Mouse (Mus musculus) embryo, embryonic 11.5 days (tissue): ENCODE results near the gene Tas2r114.

Source experiments
- DNase-seq: peaks from one replicate; pipeline ENCODE4 v3.0.0-alpha.2; 2012; ENCODE audit warnings: low read depth, low spot score

Gene Tas2r114

DNA sequence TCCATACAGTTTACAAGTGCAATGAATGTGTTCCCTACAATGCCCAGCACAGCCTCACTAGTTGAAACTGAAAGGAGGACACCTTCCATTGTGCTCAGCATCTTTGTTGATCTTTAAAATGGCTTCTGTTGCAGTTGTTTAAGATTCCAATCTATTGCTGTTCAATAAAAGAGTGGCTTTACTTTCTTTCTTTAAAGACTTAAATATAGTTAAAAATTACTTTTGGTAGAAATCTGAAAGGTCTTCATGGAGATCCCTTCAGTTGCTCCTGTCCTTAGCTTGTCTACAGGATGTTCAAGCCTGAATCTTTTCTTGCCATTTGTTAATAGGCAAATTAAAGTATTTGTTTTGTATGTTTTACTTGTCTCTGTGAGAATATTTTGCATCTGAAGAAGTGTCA lies at the start of gene Tas2r114:
Gene Tas2r114, minus strand, starts transcription at position 101 of the 400 bp plus-strand sequence.
- DNase-seq = no peak

DNA sequence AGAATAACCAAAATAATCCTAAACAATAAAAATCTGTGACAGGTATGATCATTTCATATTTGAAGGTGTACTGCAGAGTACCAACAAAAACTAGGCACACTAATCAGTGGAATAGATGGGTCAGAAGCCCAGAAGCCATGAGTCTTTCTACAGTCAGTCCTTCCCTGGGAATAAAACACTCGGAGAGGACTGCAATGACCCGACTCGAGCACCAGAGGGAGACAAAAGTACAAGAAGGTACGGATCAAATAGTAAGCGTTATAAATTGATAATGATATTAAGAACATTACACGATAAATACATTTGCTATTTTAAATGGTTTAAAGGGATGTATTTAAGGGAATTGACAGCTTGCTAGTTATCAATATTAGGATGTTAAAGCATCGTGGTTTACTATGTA lies 22.9 kb upstream of the Tas2r114 start:
- DNase-seq = no peak

DNA sequence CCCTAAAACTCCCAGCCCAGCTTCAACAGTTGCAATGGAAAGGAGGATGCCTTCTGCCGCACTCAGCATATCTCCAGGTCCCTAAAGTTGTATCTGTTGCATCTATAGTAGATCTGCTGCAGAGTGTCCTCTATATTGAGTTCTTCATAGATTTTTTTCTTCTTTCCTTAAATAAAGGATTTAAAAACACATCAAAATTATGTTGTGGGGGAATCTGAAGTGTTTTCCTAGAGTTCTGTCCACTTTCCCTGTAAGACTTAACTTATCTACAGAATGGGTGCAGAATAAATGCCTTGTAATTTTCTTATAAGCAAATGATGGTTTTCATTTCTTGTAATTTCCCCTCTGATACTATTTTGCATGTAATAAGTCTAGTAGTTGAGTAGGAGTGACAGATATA lies 2.5 kb downstream of the Tas2r114 start, which contains the start of gene Tas2r105:
Gene Tas2r105, minus strand, starts transcription at position 101 of the 400 bp plus-strand sequence.
- no peak for DNase-seq

DNA sequence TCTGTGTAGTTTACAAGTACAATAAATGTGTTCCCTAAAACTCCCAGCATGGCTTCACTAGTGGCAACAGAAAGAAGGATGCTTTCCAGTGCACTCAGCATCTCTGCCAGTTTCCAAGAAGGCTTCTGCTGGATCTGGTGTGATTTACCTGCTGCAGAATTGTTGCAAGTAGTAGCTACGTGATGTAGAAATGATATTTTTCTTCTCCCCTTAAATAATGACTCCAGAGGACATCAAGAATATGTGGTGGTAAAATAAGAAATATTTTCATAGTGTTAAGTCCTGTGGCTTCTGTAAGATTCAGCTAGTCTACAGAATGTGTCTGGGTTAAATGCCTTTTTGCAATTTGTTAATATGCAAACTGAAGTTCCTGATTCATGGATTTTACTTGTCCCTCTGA lies 4.2 kb downstream of the Tas2r114 start, which contains the start of gene Tas2r104:
Gene Tas2r104, minus strand, starts transcription at position 101 of the 400 bp plus-strand sequence.
- DNase-seq = no peak

DNA sequence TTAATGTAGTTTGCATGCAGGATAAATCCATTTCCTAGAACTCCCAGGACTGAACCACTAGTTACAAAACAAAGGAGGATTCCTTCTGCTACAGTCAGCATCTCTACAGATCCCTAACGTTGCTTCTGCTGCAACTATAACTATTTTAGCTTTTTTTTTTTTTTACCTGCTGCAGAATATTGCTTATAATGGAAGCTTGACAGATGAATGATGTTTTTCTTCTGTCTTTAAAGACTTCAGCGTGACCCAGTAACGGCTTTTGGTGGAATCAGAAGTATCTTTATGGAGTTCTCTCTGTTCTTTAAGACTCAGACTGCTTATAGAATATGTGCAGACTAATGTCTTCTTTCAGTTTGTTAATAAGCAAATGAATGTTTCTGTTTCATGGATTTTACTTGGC lies 11.1 kb downstream of the Tas2r114 start, which contains the start of gene Tas2r106:
Gene Tas2r106, minus strand, starts transcription at position 101 of the 400 bp plus-strand sequence.
- no peak for DNase-seq

DNA sequence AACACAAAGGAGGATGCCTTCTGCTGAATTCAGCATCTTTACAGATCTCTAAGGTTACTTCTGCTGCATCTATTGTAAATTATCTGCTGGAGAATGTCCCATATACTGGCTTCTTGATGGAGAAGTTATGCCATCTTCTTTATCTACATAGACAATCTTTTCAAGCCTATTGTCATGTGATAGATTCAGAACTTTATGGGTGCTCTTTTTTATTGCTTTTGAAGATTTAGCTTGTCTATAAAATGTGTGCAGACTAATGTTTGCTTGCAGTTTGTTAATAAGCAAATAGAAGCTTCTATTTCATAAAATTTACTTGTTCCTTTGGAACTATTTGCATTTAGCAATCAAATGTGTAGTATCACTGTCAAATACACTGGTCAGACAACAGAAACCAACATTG lies 29.8 kb downstream of the Tas2r114 start, which contains the start of gene Tas2r107:
Gene Tas2r107, minus strand, starts transcription at position 101 of the 400 bp plus-strand sequence.
- no peak for DNase-seq
